Mouse (Mus musculus) mesoderm, embryonic 11.5 days (tissue): ENCODE data around the gene Cd55b.
A peak's percentile ranks its signal among the peaks of the same experiment; 100 is the strongest.

Source experiments
- DNase-seq: peaks from one replicate; pipeline ENCODE4 v3.0.0-alpha.2; 2012; ENCODE audit warnings: low read depth, low spot score

Cd55b gene

DNA sequence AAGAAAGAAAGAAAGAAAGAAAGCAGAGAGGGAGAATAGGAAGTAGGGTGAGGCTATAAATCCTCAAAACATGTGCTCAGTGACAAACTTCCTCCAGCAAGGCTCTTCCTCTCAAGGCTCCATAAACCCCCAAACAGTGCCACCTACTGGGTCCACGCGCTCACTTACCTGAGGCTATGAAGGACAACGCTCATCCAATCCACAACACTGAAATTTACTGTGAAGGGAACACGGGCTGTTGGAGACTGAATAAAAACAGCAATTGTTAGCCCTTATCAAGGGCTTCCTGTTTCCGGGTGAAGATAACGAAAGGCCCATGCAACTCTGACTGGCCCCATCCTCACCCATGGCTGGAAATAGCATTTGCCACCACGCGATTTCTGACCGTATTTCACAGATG lies 80.4 kb downstream of the Cd55b start:
- peak; percentile 2 for DNase-seq
